Mouse (Mus musculus): ENCODE results near the gene Pex14. TPM values are rescaled to one million over a fixed set of nuclear protein-coding genes. Genes with fewer than 3 reads are reported as not detected.

The Pex14 gene
- total and polyA plus RNA-seq, 3 experiments = 20.1 to 23.7 (median 21.2) TPM

GRCm38 (mm10) chr4:149064061-149064854, 35.4 kb downstream of the Pex14 start:
- DNase-seq = no peak
- Histone ChIP-seq H3K4me1 (ENCODE audit: control insufficient read depth, insufficient read depth, low read length) (0 out of 2 replicates have a peak, but pooled peaks cover 1% of the 10 kb centered on the region), H3K79me2 (replicated peaks; ENCODE audit: control insufficient read depth, insufficient read depth, low read length) (no peaks in the 10 kb centered on the region; the same call in none of the 2 replicates), H3K4me3 (no peak overlapping the region), H3K27ac (no peak overlapping the region), H3K9ac (ENCODE audit: low read depth, low read length) (no peak overlapping the region), H3K36me3 (ENCODE audit: control insufficient read depth, insufficient read depth, low read length) (no peaks in the 10 kb centered on the region), H3K27me3 (ENCODE audit: control insufficient read depth, insufficient read depth, low read length) (no peaks in the 10 kb centered on the region)
- 50% methylated on average over 23 of the region's 23 CpGs for WGBS
- TF ChIP-seq CTCF (IDR thresholded peaks at IDR 0.05) (no peak), EP300 (IDR thresholded peaks at IDR 0.05; ENCODE audit: insufficient read depth, low read depth, low read length) (no peak)
- intact Hi-C loops (cut with DNase I) = no loop called here

- no peak for DNase-seq
- intact Hi-C loops (cut with DNase I) = no loop called here
- H3K27ac ChIP-seq = no peak overlapping the region
- H3K4me1 ChIP-seq (ENCODE audit: control insufficient read depth, insufficient read depth, low read length) = 0 out of 2 replicates have a peak, but pooled peaks cover 1% of the 10 kb centered on the region
- H3K79me2 ChIP-seq (replicated peaks; ENCODE audit: control insufficient read depth, insufficient read depth, low read length) = no peaks in the 10 kb centered on the region; the same call in none of the 2 replicates
- no peaks in the 10 kb centered on the region for H3K27me3 ChIP-seq (ENCODE audit: control insufficient read depth, insufficient read depth, low read length)
- no peak for TF ChIP-seq EP300 (IDR thresholded peaks at IDR 0.05; ENCODE audit: insufficient read depth, low read depth, low read length)
- TF ChIP-seq CTCF (IDR thresholded peaks at IDR 0.05) = no peak
- no peak for TF ChIP-seq POLR2A (IDR thresholded peaks at IDR 0.05; ENCODE audit: insufficient read depth, low read depth, low read length)
- WGBS = 79% methylated on average over 21 of the region's 21 CpGs
- no peaks in the 10 kb centered on the region for H3K36me3 ChIP-seq (ENCODE audit: control insufficient read depth, insufficient read depth, low read length)
- H3K9ac ChIP-seq (ENCODE audit: low read depth, low read length) = no peak overlapping the region
- no peak overlapping the region for H3K4me3 ChIP-seq
These were observed 37.0 kb downstream of the Pex14 start for GRCm38 (mm10) chr4:149062406-149063318.

GRCm38 (mm10) chr4:149061432-149061718, 38.3 kb downstream of the Pex14 start:
- H3K4me1 ChIP-seq (ENCODE audit: control insufficient read depth, insufficient read depth, low read length) = 0 out of 2 replicates have a peak, but pooled peaks cover 1% of the 10 kb centered on the region
- intact Hi-C loops (cut with DNase I) = no loop called here
- WGBS = 78% methylated on average over 13 of the region's 13 CpGs
- no peak for TF ChIP-seq EP300 (IDR thresholded peaks at IDR 0.05; ENCODE audit: insufficient read depth, low read depth, low read length)
- no peak for TF ChIP-seq CTCF (IDR thresholded peaks at IDR 0.05)
- no peak for TF ChIP-seq POLR2A (IDR thresholded peaks at IDR 0.05; ENCODE audit: insufficient read depth, low read depth, low read length)
- H3K9ac ChIP-seq (ENCODE audit: low read depth, low read length) = no peak overlapping the region
- no peaks in the 10 kb centered on the region for H3K36me3 ChIP-seq (ENCODE audit: control insufficient read depth, insufficient read depth, low read length)
- H3K27ac ChIP-seq = no peak overlapping the region
- H3K27me3 ChIP-seq (ENCODE audit: control insufficient read depth, insufficient read depth, low read length) = no peaks in the 10 kb centered on the region
- DNase-seq = no peak
- no peaks in the 10 kb centered on the region; the same call in 1 of the 2 replicates for H3K79me2 ChIP-seq (replicated peaks; ENCODE audit: control insufficient read depth, insufficient read depth, low read length)
- no peak overlapping the region for H3K4me3 ChIP-seq

GRCm38 (mm10) chr4:149060621-149061431, 38.9 kb downstream of the Pex14 start:
- intact Hi-C loops (cut with DNase I) = no loop called here
- H3K9ac ChIP-seq (ENCODE audit: low read depth, low read length) = no peak overlapping the region
- H3K4me1 ChIP-seq (ENCODE audit: control insufficient read depth, insufficient read depth, low read length) = 0 out of 2 replicates have a peak, but pooled peaks cover 1% of the 10 kb centered on the region
- DNase-seq = no peak
- H3K4me3 ChIP-seq = no peak overlapping the region
- H3K36me3 ChIP-seq (ENCODE audit: control insufficient read depth, insufficient read depth, low read length) = no peaks in the 10 kb centered on the region
- H3K79me2 ChIP-seq (replicated peaks; ENCODE audit: control insufficient read depth, insufficient read depth, low read length) = no peaks in the 10 kb centered on the region; the same call in 1 of the 2 replicates
- H3K27me3 ChIP-seq (ENCODE audit: control insufficient read depth, insufficient read depth, low read length) = no peaks in the 10 kb centered on the region
- TF ChIP-seq POLR2A (IDR thresholded peaks at IDR 0.05; ENCODE audit: insufficient read depth, low read depth, low read length) = no peak
- no peak for TF ChIP-seq EP300 (IDR thresholded peaks at IDR 0.05; ENCODE audit: insufficient read depth, low read depth, low read length)
- peak; percentile 58 for TF ChIP-seq CTCF (IDR thresholded peaks at IDR 0.05)
- no peak overlapping the region for H3K27ac ChIP-seq
- 68% methylated on average over 14 of the region's 14 CpGs for WGBS

- no peak for TF ChIP-seq POLR2A (IDR thresholded peaks at IDR 0.05; ENCODE audit: insufficient read depth, low read depth, low read length)
- intact Hi-C loops (cut with DNase I) = no loop called here
- H3K27me3 ChIP-seq (ENCODE audit: control insufficient read depth, insufficient read depth, low read length) = no peaks in the 10 kb centered on the region
- no peaks in the 10 kb centered on the region; the same call in 1 of the 2 replicates for H3K79me2 ChIP-seq (replicated peaks; ENCODE audit: control insufficient read depth, insufficient read depth, low read length)
- H3K4me3 ChIP-seq = no peak overlapping the region
- no peak for DNase-seq
- no peak overlapping the region for H3K9ac ChIP-seq (ENCODE audit: low read depth, low read length)
- H3K4me1 ChIP-seq (ENCODE audit: control insufficient read depth, insufficient read depth, low read length) = 0 out of 2 replicates have a peak, but pooled peaks cover 1% of the 10 kb centered on the region
- no peaks in the 10 kb centered on the region for H3K36me3 ChIP-seq (ENCODE audit: control insufficient read depth, insufficient read depth, low read length)
- no peak overlapping the region for H3K27ac ChIP-seq
- 71% methylated on average over 9 of the region's 9 CpGs for WGBS
These were observed 40.0 kb downstream of the Pex14 start for GRCm38 (mm10) chr4:149059713-149060112.

Measured in heart, adult 2 months (tissue).